Mouse (Mus musculus) stomach, postnatal 0 days (tissue): ENCODE measurements around the gene Slain1. TPM values are rescaled to one million over a fixed set of nuclear protein-coding genes. Genes with fewer than 3 reads are reported as not detected.
"Not testable (repeated sequence)": the region's sequence is repeated elsewhere in the genome, so short reads cannot be mapped to it uniquely, and the experiment has no call there.

Source experiments
- ATAC-seq: fragments of 200-750 bp; cut with Nextera tagmentation; 2 replicates; pipeline ENCODE4 v1.8.0; 2017; ENCODE audit not compliant: low FRiP score, low TSS enrichment
- DNase-seq: peaks from one replicate; pipeline ENCODE4 v3.0.0-alpha.2; 2016; ENCODE audit warnings: low spot score
- H3K27ac ChIP-seq: fragments of 300-500 bp; sonication (generic); replicated peaks from 2 replicates; pipeline ENCODE4 v1.5.1; 2014; ENCODE audit warnings: mild to moderate bottlenecking, control low read depth
- H3K27me3 ChIP-seq: fragments of 300-500 bp; sonication (generic); 2 replicates; pipeline ENCODE4 v1.6.1; 2014; ENCODE audit warnings: low read length; ENCODE audit not compliant: control insufficient read depth, insufficient read depth
- H3K36me3 ChIP-seq: fragments of 300-500 bp; sonication (generic); 2 replicates; pipeline ENCODE4 v1.6.1; 2014; ENCODE audit warnings: low read length, mixed read lengths; ENCODE audit not compliant: control insufficient read depth, insufficient read depth
- H3K4me1 ChIP-seq: fragments of 300-500 bp; sonication (generic); replicated peaks from 2 replicates; pipeline ENCODE4 v1.6.1; 2014; ENCODE audit warnings: antibody characterized with exemption; ENCODE audit not compliant: control insufficient read depth, insufficient read depth
- H3K4me2 ChIP-seq: fragments of 300-500 bp; sonication (generic); replicated peaks from 2 replicates; pipeline ENCODE4 v1.6.1; 2014; ENCODE audit warnings: low read depth, mild to moderate bottlenecking, control low read depth, moderate library complexity
- H3K4me3 ChIP-seq: fragments of 300-500 bp; sonication (generic); 2 replicates; pipeline ENCODE4 v1.5.1; 2014; ENCODE audit warnings: low read depth, low read length, control low read depth
- H3K9ac ChIP-seq: fragments of 300-500 bp; sonication (generic); 2 replicates; pipeline ENCODE4 v1.6.1; 2014; ENCODE audit warnings: mild to moderate bottlenecking, low read length, control low read depth, mixed read lengths
- H3K9me3 ChIP-seq: fragments of 300-500 bp; sonication (generic); 2 replicates; pipeline ENCODE4 v1.6.1; 2016; ENCODE audit warnings: low read length; ENCODE audit not compliant: control insufficient read depth
- CTCF ChIP-seq: IDR thresholded peaks from 2 replicates; pipeline ENCODE4 v1.5.1; 2016; ENCODE audit warnings: antibody characterized with exemption, low read depth, mild to moderate bottlenecking, moderate library complexity
- EP300 ChIP-seq: optimal IDR thresholded peaks from 2 replicates; pipeline ENCODE3; 2016; ENCODE audit warnings: antibody characterized with exemption
- WGBS: fragments of 180-500 bp; shearing (Covaris S2); extraction: QIAGEN DNeasy Blood & Tissue Kit; methylation state at CpG from one replicate; pipeline ENCODE4 v1.1.7; 2014; 5-methylcytosine and 5-hydroxymethylcytosine counted together
- polyA plus RNA-seq: library from polyadenylated mRNA; unstranded; fragments of >200 nt; fragmentation: Nextera tagmentation; extraction: Ambion mirVana; gene quantifications from 2 replicates; pipeline ENCODE4 v1.2.1, GENCODE M21; 2015

Slain1 gene
- polyA plus RNA-seq, 1 experiment from 2014 or later: 0.93 TPM

GRCm38 (mm10) chr14:103728951-103729725, 79.1 kb downstream of the Slain1 start:
- no peak for ATAC-seq
- no peak overlapping the region for H3K27ac ChIP-seq
- no peak overlapping the region for H3K4me3 ChIP-seq
- DNase-seq: no peak
- no peaks in the 10 kb centered on the region for H3K9me3 ChIP-seq
- H3K9ac ChIP-seq: no peak overlapping the region
- no peaks in the 10 kb centered on the region for H3K27me3 ChIP-seq
- no peak for TF ChIP-seq CTCF
- no peak for TF ChIP-seq EP300
- H3K4me2 ChIP-seq: no peak overlapping the region
- H3K4me1 ChIP-seq: no peaks in the 10 kb centered on the region
- WGBS: 76% methylated on average over 23 of the region's 23 CpGs
- no peaks in the 10 kb centered on the region for H3K36me3 ChIP-seq

- no peaks in the 10 kb centered on the region for H3K36me3 ChIP-seq
- no peak overlapping the region for H3K27ac ChIP-seq
- DNase-seq (no peak), ATAC-seq (no peak)
- 60% methylated on average over 11 of the region's 11 CpGs for WGBS
- no peaks in the 10 kb centered on the region for H3K9me3 ChIP-seq
- H3K27me3 ChIP-seq: no peaks in the 10 kb centered on the region
- H3K4me3 ChIP-seq: no peak overlapping the region
- no peak overlapping the region for H3K9ac ChIP-seq
- no peak for TF ChIP-seq CTCF
- TF ChIP-seq EP300: no peak
- H3K4me1 ChIP-seq: no peaks in the 10 kb centered on the region
- H3K4me2 ChIP-seq: no peak overlapping the region
Measured at GRCm38 (mm10) chr14:103729760-103730367, 79.8 kb downstream of the Slain1 start.

- Histone ChIP-seq H3K4me2 (no peak overlapping the region), H3K27me3 (no peaks in the 10 kb centered on the region), H3K9ac (no peak overlapping the region), H3K4me3 (no peak overlapping the region), H3K9me3 (no peaks in the 10 kb centered on the region), H3K4me1 (no peaks in the 10 kb centered on the region), H3K27ac (no peak overlapping the region), H3K36me3 (no peaks in the 10 kb centered on the region)
- DNase-seq (no peak), ATAC-seq (no peak)
- peak; percentile 52 for TF ChIP-seq CTCF
- no peak for TF ChIP-seq EP300
- WGBS: 60% methylated on average over 1 of the region's 1 CpGs
Measured at GRCm38 (mm10) chr14:103732626-103733025, 82.6 kb downstream of the Slain1 start.

GRCm38 (mm10) chr14:103741216-103741615, 91.2 kb downstream of the Slain1 start:
- Histone ChIP-seq H3K4me2 (no peak overlapping the region), H3K27me3 (no peaks in the 10 kb centered on the region), H3K9me3 (no peaks in the 10 kb centered on the region), H3K9ac (no peak overlapping the region), H3K4me1 (no peaks in the 10 kb centered on the region), H3K27ac (no peak overlapping the region), H3K36me3 (no peaks in the 10 kb centered on the region), H3K4me3 (no peak overlapping the region)
- no peak for ATAC-seq
- TF ChIP-seq EP300: no peak
- TF ChIP-seq CTCF: peak; percentile 26
- 80% methylated on average over 7 of the region's 7 CpGs for WGBS
- no peak for DNase-seq

GRCm38 (mm10) chr14:103742150-103742549, 92.1 kb downstream of the Slain1 start:
- no peaks in the 10 kb centered on the region for H3K9me3 ChIP-seq
- H3K4me2 ChIP-seq: no peak overlapping the region
- 60% methylated on average over 8 of the region's 8 CpGs for WGBS
- DNase-seq (no peak), ATAC-seq (no peak)
- H3K36me3 ChIP-seq: no peaks in the 10 kb centered on the region
- H3K4me3 ChIP-seq: no peak overlapping the region
- no peak overlapping the region for H3K9ac ChIP-seq
- TF ChIP-seq EP300 (no peak), CTCF (no peak)
- no peaks in the 10 kb centered on the region for H3K27me3 ChIP-seq
- no peaks in the 10 kb centered on the region for H3K4me1 ChIP-seq
- no peak overlapping the region for H3K27ac ChIP-seq

GRCm38 (mm10) chr14:103747345-103747744, 97.3 kb downstream of the Slain1 start:
- TF ChIP-seq CTCF (no peak), EP300 (no peak)
- no peaks in the 10 kb centered on the region for H3K4me1 ChIP-seq
- no peak overlapping the region for H3K4me2 ChIP-seq
- no peak overlapping the region for H3K27ac ChIP-seq
- ATAC-seq (no peak), DNase-seq (no peak)
- H3K9ac ChIP-seq: no peak overlapping the region
- no peaks in the 10 kb centered on the region for H3K9me3 ChIP-seq
- no peaks in the 10 kb centered on the region for H3K27me3 ChIP-seq
- 43% methylated on average over 6 of the region's 6 CpGs for WGBS
- no peaks in the 10 kb centered on the region for H3K36me3 ChIP-seq
- H3K4me3 ChIP-seq: no peak overlapping the region

GRCm38 (mm10) chr14:103750638-103751037, 100.6 kb downstream of the Slain1 start:
- ATAC-seq, H3K4me3 ChIP-seq, DNase-seq, H3K36me3 ChIP-seq, H3K4me2 ChIP-seq, H3K27me3 ChIP-seq, H3K4me1 ChIP-seq, H3K9ac ChIP-seq, H3K9me3 ChIP-seq, H3K27ac ChIP-seq: not testable (repeated sequence)
- 79% methylated on average over 4 of the region's 4 CpGs for WGBS
